Mouse (Mus musculus) heart, embryonic 11.5 days (tissue): Measurements from ENCODE around the gene Rragd. TPM values are rescaled to one million over a fixed set of nuclear protein-coding genes. Genes with fewer than 3 reads are reported as not detected.

Experiments
- ATAC-seq: fragments of 200-750 bp; cut with Nextera tagmentation; replicated peaks from 2 replicates; pipeline ENCODE4 v1.8.0; 2017; ENCODE audit warnings: moderate library complexity; ENCODE audit not compliant: insufficient number of reproducible peaks, low FRiP score, low TSS enrichment
- H3K27ac ChIP-seq: fragments of 300-500 bp; sonication (generic); 2 replicates; pipeline ENCODE4 v1.5.1; 2014; ENCODE audit warnings: mild to moderate bottlenecking, low read depth, low read length
- H3K27me3 ChIP-seq: fragments of 300-500 bp; sonication (generic); 2 replicates; pipeline ENCODE4 v1.6.1; 2014; ENCODE audit warnings: mild to moderate bottlenecking, low read length, mixed read lengths; ENCODE audit not compliant: control insufficient read depth, insufficient read depth
- H3K36me3 ChIP-seq: fragments of 300-500 bp; sonication (generic); 2 replicates; pipeline ENCODE4 v1.6.1; 2014; ENCODE audit warnings: mild to moderate bottlenecking, low read length, moderate library complexity, mixed read lengths; ENCODE audit not compliant: control insufficient read depth, insufficient read depth
- H3K4me1 ChIP-seq: fragments of 300-500 bp; sonication (generic); 2 replicates; pipeline ENCODE4 v1.6.1; 2014; ENCODE audit warnings: low read length; ENCODE audit not compliant: control insufficient read depth, insufficient read depth
- H3K4me2 ChIP-seq: fragments of 300-500 bp; sonication (generic); 2 replicates; pipeline ENCODE4 v1.6.1; 2014; ENCODE audit warnings: mild to moderate bottlenecking, moderate library complexity
- H3K4me3 ChIP-seq: fragments of 300-500 bp; sonication (generic); 2 replicates; pipeline ENCODE4 v1.5.1; 2014; ENCODE audit warnings: low read depth, low read length
- H3K9ac ChIP-seq: fragments of 300-500 bp; sonication (generic); 2 replicates; pipeline ENCODE4 v1.6.1; 2014; ENCODE audit warnings: mild to moderate bottlenecking, low read depth, low read length, moderate library complexity
- H3K9me3 ChIP-seq: fragments of 300-500 bp; sonication (generic); replicated peaks from 2 replicates; pipeline ENCODE4 v1.6.1; 2016; ENCODE audit warnings: low read length; ENCODE audit not compliant: control insufficient read depth
- WGBS: fragments of 180-500 bp; shearing (Covaris S2); extraction: QIAGEN DNeasy Blood & Tissue Kit; methylation state at CpG from one replicate; pipeline ENCODE4 v1.1.7; 2014; ENCODE audit not compliant: insufficient replicate concordance; 5-methylcytosine and 5-hydroxymethylcytosine counted together
- polyA plus RNA-seq: library from polyadenylated mRNA; unstranded; fragments of >200 nt; fragmentation: Nextera tagmentation; extraction: Ambion mirVana; gene quantifications from 2 replicates; pipeline ENCODE4 v1.2.1, GENCODE M21; 2014

The Rragd gene
- polyA plus RNA-seq, 1 experiment from 2014 or later = 54.1 TPM

GRCm38 (mm10) chr4:32982041-32982715, 659 bp upstream of the Rragd start:
- Histone ChIP-seq H3K4me3 (peak overlapping the region; percentile 78), H3K27me3 (no peaks in the 10 kb centered on the region), H3K9ac (peak overlapping the region; percentile 86; the same call in 1 of the 2 replicates), H3K4me2 (peak overlapping the region; percentile 72), H3K36me3 (no peaks in the 10 kb centered on the region), H3K4me1 (peaks cover 29% of the 10 kb centered on the region), H3K27ac (peak overlapping the region; percentile 7; the same call in 1 of the 2 replicates), H3K9me3 (no peaks in the 10 kb centered on the region)
- whole genome bisulfite sequencing = under 1% methylated on average over 15 of the region's 15 CpGs
- ATAC-seq = no peak

- Histone ChIP-seq H3K27me3 (no peaks in the 10 kb centered on the region), H3K9ac (peak overlapping the region; percentile 86), H3K4me3 (peak overlapping the region; percentile 78), H3K9me3 (no peaks in the 10 kb centered on the region), H3K4me2 (peak overlapping the region; percentile 72), H3K36me3 (no peaks in the 10 kb centered on the region), H3K4me1 (peaks cover 31% of the 10 kb centered on the region), H3K27ac (peak overlapping the region; percentile 88)
- ATAC-seq = peak; percentile 33; the same call in 1 of the 2 replicates
- WGBS = under 1% methylated on average over 86 of the region's 94 CpGs
Observed at GRCm38 (mm10) chr4:32983176-32984155, 629 bp downstream of the Rragd start.

- ATAC-seq = no peak
- Histone ChIP-seq H3K27me3 (no peaks in the 10 kb centered on the region), H3K9ac (peak overlapping the region; percentile 86), H3K9me3 (no peaks in the 10 kb centered on the region), H3K36me3 (no peaks in the 10 kb centered on the region), H3K27ac (peak overlapping the region; percentile 88; the same call in 1 of the 2 replicates), H3K4me1 (peaks cover 31% of the 10 kb centered on the region), H3K4me3 (peak overlapping the region; percentile 78), H3K4me2 (peak overlapping the region; percentile 72)
- under 1% methylated on average over 13 of the region's 13 CpGs for WGBS
Observed at GRCm38 (mm10) chr4:32984242-32984641, 1.4 kb downstream of the Rragd start.

- Histone ChIP-seq H3K4me2 (peak overlapping the region; percentile 72), H3K9me3 (no peaks in the 10 kb centered on the region), H3K27ac (peak overlapping the region; percentile 88), H3K27me3 (no peaks in the 10 kb centered on the region), H3K4me1 (peaks cover 31% of the 10 kb centered on the region), H3K4me3 (peak overlapping the region; percentile 78), H3K9ac (peak overlapping the region; percentile 86), H3K36me3 (no peaks in the 10 kb centered on the region)
- ATAC-seq = no peak
- 8% methylated on average over 13 of the region's 13 CpGs for WGBS
Observed at GRCm38 (mm10) chr4:32984801-32985675, 2.2 kb downstream of the Rragd start.

GRCm38 (mm10) chr4:32985684-32986083, 2.8 kb downstream of the Rragd start:
- Histone ChIP-seq H3K4me3 (0 out of 2 replicates have a peak overlapping the region, but pooled peaks have one; percentile 3), H3K4me2 (peak overlapping the region; percentile 72), H3K36me3 (no peaks in the 10 kb centered on the region), H3K4me1 (peaks cover 31% of the 10 kb centered on the region), H3K27me3 (no peaks in the 10 kb centered on the region), H3K27ac (peak overlapping the region; percentile 88), H3K9me3 (no peaks in the 10 kb centered on the region), H3K9ac (no peak overlapping the region)
- WGBS = 0% methylated on average over 3 of the region's 3 CpGs
- peak; percentile 62; the same call in 1 of the 2 replicates for ATAC-seq

- no peak for ATAC-seq
- WGBS = 40% methylated on average over 3 of the region's 3 CpGs
Observed at GRCm38 (mm10) chr4:32987006-32987405, 4.2 kb downstream of the Rragd start.

GRCm38 (mm10) chr4:32989346-32989745, 6.5 kb downstream of the Rragd start:
- Histone ChIP-seq H3K36me3 (no peaks in the 10 kb centered on the region), H3K9ac (no peak overlapping the region), H3K4me3 (no peak overlapping the region), H3K4me1 (peaks cover 26% of the 10 kb centered on the region), H3K27ac (no peak overlapping the region), H3K27me3 (no peaks in the 10 kb centered on the region), H3K9me3 (no peaks in the 10 kb centered on the region), H3K4me2 (no peak overlapping the region)
- no peak for ATAC-seq
- WGBS = 79% methylated on average over 2 of the region's 2 CpGs

More at GRCm38 (mm10) chr4:32987006-32987405, 4.2 kb downstream of the Rragd start:
- H3K27ac ChIP-seq = no peak overlapping the region
- no peak overlapping the region for H3K4me3 ChIP-seq
- no peak overlapping the region for H3K9ac ChIP-seq
- H3K4me2 ChIP-seq = no peak overlapping the region
- H3K27me3 ChIP-seq = no peaks in the 10 kb centered on the region
- no peaks in the 10 kb centered on the region for H3K9me3 ChIP-seq
- no peaks in the 10 kb centered on the region for H3K36me3 ChIP-seq
- H3K4me1 ChIP-seq = peaks cover 26% of the 10 kb centered on the region

- 0 out of 2 replicates have a peak, but pooled peaks cover 3% of the 10 kb centered on the region for H3K4me1 ChIP-seq
- no peaks in the 10 kb centered on the region for H3K27me3 ChIP-seq
- WGBS = 76% methylated on average over 3 of the region's 3 CpGs
- H3K36me3 ChIP-seq = no peaks in the 10 kb centered on the region
- H3K9me3 ChIP-seq = no peaks in the 10 kb centered on the region
- ATAC-seq = no peak
- no peak overlapping the region for H3K4me3 ChIP-seq
- H3K9ac ChIP-seq = no peak overlapping the region
- H3K27ac ChIP-seq = no peak overlapping the region
- no peak overlapping the region for H3K4me2 ChIP-seq
Observed at GRCm38 (mm10) chr4:32994168-32994567, 11.3 kb downstream of the Rragd start.
